Mouse (Mus musculus) E14TG2a.4 (cell line): ENCODE results near the gene Prkca.

Experiments
- H3K27me3 ChIP-seq: 2 replicates; pipeline ENCODE4 v1.6.1; 2014; ENCODE audit warnings: low read length, control low read depth; ENCODE audit not compliant: insufficient read depth
- H3K36me3 ChIP-seq: 2 replicates; pipeline ENCODE4 v1.6.1; 2014; ENCODE audit warnings: low read length, control low read depth; ENCODE audit not compliant: insufficient read depth
- H3K4me1 ChIP-seq: replicated peaks from 2 replicates; pipeline ENCODE4 v1.6.1; 2014; ENCODE audit warnings: low read depth, low read length, control low read depth
- H3K4me3 ChIP-seq: replicated peaks from 2 replicates; pipeline ENCODE4 v1.5.1; 2014; ENCODE audit warnings: mild to moderate bottlenecking, low read length
- H3K9me3 ChIP-seq: 2 replicates; pipeline ENCODE4 v1.6.1; 2014; ENCODE audit warnings: low read length, control low read depth
- CTCF ChIP-seq: conservative IDR thresholded peaks from 2 replicates; pipeline ENCODE4 v1.5.1; 2014; ENCODE audit warnings: low read length
- NANOG ChIP-seq: IDR thresholded peaks from 2 replicates; pipeline ENCODE4 v1.6.1; 2014; ENCODE audit warnings: borderline replicate concordance, low read length, mixed read lengths
- POU5F1 ChIP-seq: IDR thresholded peaks from 2 replicates; pipeline ENCODE4 v1.6.1; 2014; ENCODE audit warnings: low read length, borderline replicate concordance

The Prkca gene

DNA sequence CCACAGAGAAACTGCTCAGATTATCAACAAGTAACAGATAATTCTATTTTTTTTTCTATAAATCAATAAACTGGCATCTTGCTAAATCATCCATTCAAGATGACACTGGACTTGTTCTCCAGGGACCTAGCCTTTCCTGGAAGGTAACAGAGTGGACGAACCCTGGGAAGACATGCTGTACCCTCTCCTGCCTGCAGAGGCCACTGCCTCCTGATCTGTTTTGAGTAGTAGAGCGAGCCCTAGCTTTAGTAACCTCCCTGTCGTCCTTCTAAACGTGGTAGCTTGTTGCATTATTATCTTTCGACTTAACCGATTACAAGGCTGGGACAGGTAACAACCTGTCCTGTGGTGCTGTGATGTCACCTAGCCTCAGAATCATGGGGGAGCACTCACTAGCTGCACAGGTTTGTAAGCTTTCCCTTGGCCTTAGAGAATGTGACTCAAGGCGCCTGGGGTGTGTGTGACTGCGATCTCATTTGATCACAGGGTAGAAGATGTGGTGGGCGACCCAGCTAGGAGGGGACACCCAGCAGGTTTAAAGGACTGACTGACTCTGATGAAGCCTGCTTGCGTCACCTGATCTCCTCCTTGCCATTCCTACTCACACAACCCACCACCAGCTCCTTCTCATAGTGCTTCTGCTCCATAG is 312.6 kb downstream of the Prkca start:
- no peaks in the 10 kb centered on the region for H3K36me3 ChIP-seq
- TF ChIP-seq POU5F1 (no peak), CTCF (peak; percentile 47)
- H3K4me3 ChIP-seq, result no peak overlapping the region
- H3K9me3 ChIP-seq, result no peaks in the 10 kb centered on the region
- peaks cover 8% of the 10 kb centered on the region; the same call in 1 of the 2 replicates for H3K4me1 ChIP-seq
- H3K27me3 ChIP-seq, result peaks cover 4% of the 10 kb centered on the region

DNA sequence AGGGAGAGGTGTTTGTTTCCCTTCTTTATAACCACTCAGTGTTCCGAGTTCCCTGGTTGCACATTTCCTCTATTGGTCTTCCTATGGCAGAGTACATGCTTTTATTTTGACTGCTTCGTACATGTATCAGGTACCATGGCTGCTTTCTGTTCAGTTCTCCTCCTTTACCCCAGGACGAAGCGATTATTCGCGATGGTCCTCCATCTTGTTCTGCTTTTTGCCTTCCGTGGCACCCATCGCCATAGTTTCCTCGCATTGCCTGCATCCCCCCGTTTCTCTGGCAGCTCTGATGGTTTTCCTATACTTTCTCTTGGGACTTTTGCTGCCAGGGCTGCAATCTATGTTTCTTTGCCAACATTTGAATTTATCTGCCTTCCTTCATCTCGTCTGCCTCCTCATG is 314.4 kb downstream of the Prkca start:
- Histone ChIP-seq H3K36me3 (no peaks in the 10 kb centered on the region), H3K4me1 (peaks cover 8% of the 10 kb centered on the region; the same call in 1 of the 2 replicates), H3K9me3 (no peaks in the 10 kb centered on the region), H3K4me3 (no peak overlapping the region), H3K27me3 (peaks cover 4% of the 10 kb centered on the region)
- TF ChIP-seq NANOG (no peak), CTCF (no peak), POU5F1 (no peak)

DNA sequence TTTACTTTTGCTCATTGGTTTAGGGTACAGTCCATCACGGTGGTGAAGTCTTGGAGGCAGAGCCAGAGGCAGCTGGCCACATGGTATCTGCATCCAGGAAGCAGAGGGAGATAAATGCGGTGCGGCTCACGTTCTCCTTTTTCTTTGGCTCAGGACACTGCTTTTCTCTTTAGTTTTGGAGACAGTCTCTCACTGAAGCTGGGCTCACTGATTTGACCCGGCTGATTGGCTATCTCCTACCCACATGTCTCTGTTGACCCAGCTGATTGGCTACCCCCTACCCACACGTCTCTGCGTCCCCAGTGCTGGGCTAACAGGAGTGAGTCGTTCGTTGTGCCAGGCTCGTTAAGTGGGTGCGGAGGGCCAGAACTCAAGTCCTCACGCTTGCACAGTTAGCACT is 315.3 kb downstream of the Prkca start:
- Histone ChIP-seq H3K4me1 (peaks cover 8% of the 10 kb centered on the region; the same call in 1 of the 2 replicates), H3K27me3 (peaks cover 4% of the 10 kb centered on the region), H3K9me3 (no peaks in the 10 kb centered on the region), H3K4me3 (peak overlapping the region; percentile 24), H3K36me3 (no peaks in the 10 kb centered on the region)
- no peak for TF ChIP-seq CTCF
- no peak for TF ChIP-seq NANOG
- no peak for TF ChIP-seq POU5F1

DNA sequence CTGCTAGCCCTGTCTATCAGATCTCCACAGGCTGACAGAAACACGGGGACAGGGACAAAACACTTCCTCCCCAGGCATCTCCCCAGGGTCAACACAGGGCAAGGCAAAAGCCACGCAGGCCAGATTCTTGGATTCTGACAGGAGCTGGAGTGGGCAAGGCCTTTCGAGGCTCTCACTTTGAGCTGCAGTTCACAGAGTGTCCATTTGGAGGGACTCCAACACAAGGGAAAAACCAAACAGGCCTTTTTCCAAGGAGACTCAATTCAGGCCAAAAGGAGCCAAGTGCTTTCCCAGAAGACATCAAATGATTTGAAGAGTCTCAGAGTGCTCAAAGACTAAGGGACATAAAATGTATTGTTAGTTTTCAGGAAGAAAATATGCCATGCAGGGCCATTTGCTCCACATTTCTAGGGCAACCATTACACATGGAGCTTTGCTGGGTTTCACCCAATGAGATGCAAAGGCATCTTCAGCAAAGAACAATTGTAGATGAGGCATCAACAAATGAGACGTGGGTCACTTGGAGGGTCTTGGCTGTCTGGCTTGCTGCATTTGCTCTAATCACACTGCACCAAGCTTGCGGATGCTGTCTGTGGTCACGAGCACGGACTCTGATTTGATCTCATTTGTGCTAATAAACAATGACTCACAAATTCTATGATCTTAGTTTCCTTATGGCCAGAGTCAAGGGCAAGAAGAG is 317.9 kb downstream of the Prkca start:
- Histone ChIP-seq H3K36me3 (no peaks in the 10 kb centered on the region), H3K4me3 (no peak overlapping the region), H3K9me3 (no peaks in the 10 kb centered on the region), H3K27me3 (peaks cover 16% of the 10 kb centered on the region), H3K4me1 (peaks cover 16% of the 10 kb centered on the region)
- TF ChIP-seq CTCF (peak; percentile 32; the same call in 1 of the 2 replicates), POU5F1 (no peak)

DNA sequence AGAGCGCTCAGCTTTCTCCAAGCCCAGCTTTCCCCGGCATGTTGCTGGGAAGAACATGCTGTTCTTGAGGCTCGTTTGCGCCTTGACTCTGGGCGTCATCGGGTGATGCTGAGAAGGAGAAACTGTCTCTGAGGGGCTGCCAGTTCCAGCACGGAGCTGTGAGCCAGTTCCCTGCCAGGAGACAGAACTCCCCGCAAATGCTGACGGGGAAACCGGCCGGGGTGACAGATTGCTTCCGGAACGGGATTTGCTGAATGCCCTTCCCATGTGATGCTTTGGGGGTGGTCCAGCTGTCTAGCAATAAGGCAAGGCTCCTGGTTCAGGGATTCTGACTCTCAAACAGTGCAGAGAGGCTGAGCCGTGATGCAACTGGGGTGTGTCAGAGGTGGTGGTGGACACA is 320.5 kb downstream of the Prkca start:
- H3K9me3 ChIP-seq, result no peaks in the 10 kb centered on the region
- no peaks in the 10 kb centered on the region for H3K36me3 ChIP-seq
- H3K27me3 ChIP-seq, result peaks cover 12% of the 10 kb centered on the region
- TF ChIP-seq POU5F1 (no peak), CTCF (no peak), NANOG (no peak)
- H3K4me3 ChIP-seq, result 0 out of 2 replicates have a peak overlapping the region, but pooled peaks have one; percentile 13
- H3K4me1 ChIP-seq, result peaks cover 9% of the 10 kb centered on the region

DNA sequence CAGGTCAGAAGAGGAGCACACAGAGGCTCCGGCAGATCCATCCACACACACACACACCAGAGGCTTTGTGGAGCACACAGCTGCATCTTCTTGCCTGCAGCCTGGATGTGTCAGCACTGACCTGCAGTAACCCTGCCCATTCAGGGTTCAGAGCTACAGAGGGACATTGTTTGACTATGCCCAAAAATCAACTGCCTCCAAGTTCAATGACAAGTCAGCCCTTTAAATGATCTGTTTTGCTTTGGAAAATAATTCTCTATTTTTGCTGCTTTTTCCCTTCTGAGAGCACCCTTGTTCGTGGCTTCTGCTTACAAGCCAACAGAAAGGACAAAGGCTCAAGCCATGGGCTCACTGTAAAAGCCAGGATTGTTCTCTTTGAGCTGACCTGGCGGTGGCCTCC is 322.8 kb downstream of the Prkca start:
- TF ChIP-seq POU5F1 (no peak), CTCF (no peak), NANOG (no peak)
- Histone ChIP-seq H3K27me3 (peaks cover 12% of the 10 kb centered on the region), H3K4me1 (peaks cover 9% of the 10 kb centered on the region), H3K36me3 (no peaks in the 10 kb centered on the region), H3K4me3 (no peak overlapping the region), H3K9me3 (no peaks in the 10 kb centered on the region)

DNA sequence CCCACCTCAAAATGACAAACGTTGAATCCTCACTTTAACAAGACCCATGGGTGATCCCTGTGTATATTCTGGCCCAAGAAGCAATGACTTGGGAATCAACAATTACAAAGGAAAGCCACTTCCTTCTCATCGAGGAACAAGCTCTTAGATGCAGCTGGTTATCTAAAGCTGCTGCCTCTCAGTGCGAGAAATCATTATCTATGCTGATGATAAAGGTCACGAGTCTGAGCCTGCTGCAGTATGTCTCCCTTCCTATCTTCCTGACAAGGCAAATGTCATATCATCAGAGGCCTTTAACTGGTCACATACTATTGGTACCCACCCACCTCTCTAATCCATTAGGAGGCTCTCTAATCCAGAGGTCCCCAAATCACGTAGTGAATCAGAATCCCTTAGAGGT is 328.4 kb downstream of the Prkca start:
- TF ChIP-seq NANOG (no peak), POU5F1 (no peak), CTCF (no peak)

DNA sequence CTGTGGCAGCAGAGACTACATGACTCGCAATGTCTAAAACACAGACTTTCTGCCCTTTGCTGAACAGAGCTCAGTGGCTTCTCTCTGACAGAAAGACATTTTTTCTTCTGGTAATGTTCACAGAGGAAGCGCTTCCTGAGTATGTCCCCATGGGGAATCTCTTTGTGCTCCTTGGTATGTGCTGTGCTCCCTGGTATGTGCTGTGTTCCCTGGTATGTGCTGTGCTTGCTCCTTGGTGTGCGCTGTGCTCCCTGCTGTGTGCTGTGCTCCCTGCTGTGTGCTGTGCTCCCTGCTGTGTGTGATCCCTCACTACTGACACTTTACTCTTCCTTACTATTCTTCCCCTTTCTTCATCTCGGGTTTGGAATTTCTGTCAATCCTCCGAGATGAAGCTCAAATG is 330.3 kb downstream of the Prkca start:
- no peak overlapping the region for H3K4me3 ChIP-seq

More for the DNA sequence above, 328.4 kb downstream of the Prkca start:
- Histone ChIP-seq H3K36me3 (no peaks in the 10 kb centered on the region), H3K27me3 (no peaks in the 10 kb centered on the region; the same call in 1 of the 2 replicates), H3K4me1 (no peaks in the 10 kb centered on the region), H3K9me3 (no peaks in the 10 kb centered on the region), H3K4me3 (no peak overlapping the region)

More for the DNA sequence above, 330.3 kb downstream of the Prkca start:
- no peaks in the 10 kb centered on the region; the same call in 1 of the 2 replicates for H3K27me3 ChIP-seq
- no peaks in the 10 kb centered on the region for H3K36me3 ChIP-seq
- H3K9me3 ChIP-seq, result no peaks in the 10 kb centered on the region
- no peaks in the 10 kb centered on the region for H3K4me1 ChIP-seq
- TF ChIP-seq CTCF, result no peak
- TF ChIP-seq NANOG, result no peak
- no peak for TF ChIP-seq POU5F1
